Mouse (Mus musculus): Measurements from ENCODE around the gene Gm11555. TPM values are rescaled to one million over a fixed set of nuclear protein-coding genes. Genes with fewer than 3 reads are reported as not detected.

Gm11555 gene
- polyA plus RNA-seq (2012; rRNA removed; ENCODE audit: low replicate concordance): not detected in 2 replicates

GRCm38 (mm10) chr11:99650136-99650535, at the start of gene Gm11555:
TSS of gene Gm11555 (minus strand) at chr11:99650236.

DNA sequence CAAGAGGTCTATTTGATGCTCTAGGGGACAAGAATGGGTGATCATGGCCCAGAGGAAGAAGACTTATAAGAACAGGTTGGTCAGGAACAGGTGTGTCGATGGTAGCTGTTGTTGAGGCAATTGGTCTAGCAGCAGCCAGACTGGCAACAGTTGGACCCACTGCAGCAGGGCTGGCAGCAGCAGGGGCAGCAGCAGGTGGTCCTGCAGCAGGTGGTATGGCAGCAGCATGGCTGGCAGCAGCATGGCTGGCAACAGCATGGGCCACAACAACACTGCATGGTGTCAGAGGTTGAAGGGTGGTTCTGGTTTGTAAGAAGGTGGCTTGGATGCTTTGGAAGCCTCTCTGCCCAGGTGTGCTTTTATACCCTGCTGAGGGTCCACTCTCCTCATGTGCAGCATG, 40.4 kb upstream of the Gm11555 start, which contains the start of gene Gm14190:
Gene Gm14190 (minus strand): TSS at position 278 of the 400 bp plus-strand sequence.

GRCm38 (mm10) chr11:99665860-99666259, 15.8 kb upstream of the Gm11555 start, which contains the start of gene Krtap4-6:
TSS of gene Krtap4-6 (minus strand) at chr11:99665960.

DNA sequence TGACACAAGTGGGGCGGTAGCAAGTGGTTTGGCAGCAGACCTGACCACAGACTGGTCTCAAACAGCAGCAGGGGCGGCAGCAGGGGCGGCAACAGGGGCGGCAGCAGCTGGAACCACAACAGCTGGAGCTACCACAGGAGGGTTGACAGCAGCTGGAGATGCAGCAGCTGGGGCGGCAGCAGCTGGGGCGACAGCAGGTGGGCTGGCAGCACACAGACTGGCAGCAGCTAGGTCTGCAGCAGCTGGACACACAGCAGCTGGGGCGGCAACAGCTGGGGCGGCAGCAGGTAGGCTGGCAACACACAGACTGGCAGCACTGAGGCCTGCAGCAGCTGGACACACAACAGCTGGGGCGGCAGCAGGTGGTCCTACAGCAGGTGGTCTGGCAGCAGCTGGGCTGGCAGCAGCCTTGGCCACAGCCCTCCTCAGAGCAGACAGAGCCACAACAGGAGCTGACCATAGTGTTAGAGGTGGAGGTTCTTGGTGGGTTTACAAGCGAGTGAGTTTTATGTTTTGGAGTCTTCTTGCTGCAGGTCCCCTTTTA, 8.5 kb upstream of the Gm11555 start, which contains the start of gene Gm11563:
Gene Gm11563 (minus strand): TSS at position 494 of the 544 bp plus-strand sequence.

GRCm38 (mm10) chr11:99643635-99644139, 6.3 kb downstream of the Gm11555 start, which contains the start of gene Krtap4-7:
TSS of gene Krtap4-7 (minus strand) at chr11:99644089.

GRCm38 (mm10) chr11:99634653-99635134, 15.3 kb downstream of the Gm11555 start, which contains the start of gene Krtap4-2:
TSS of gene Krtap4-2 (minus strand) at chr11:99635084.

GRCm38 (mm10) chr11:99628138-99628537, 21.9 kb downstream of the Gm11555 start, which contains the start of gene Krtap4-1:
TSS of gene Krtap4-1 (minus strand) at chr11:99628238.

GRCm38 (mm10) chr11:99620335-99620734, 29.7 kb downstream of the Gm11555 start, which contains the start of gene Gm11562:
TSS of gene Gm11562 (minus strand) at chr11:99620435.

DNA sequence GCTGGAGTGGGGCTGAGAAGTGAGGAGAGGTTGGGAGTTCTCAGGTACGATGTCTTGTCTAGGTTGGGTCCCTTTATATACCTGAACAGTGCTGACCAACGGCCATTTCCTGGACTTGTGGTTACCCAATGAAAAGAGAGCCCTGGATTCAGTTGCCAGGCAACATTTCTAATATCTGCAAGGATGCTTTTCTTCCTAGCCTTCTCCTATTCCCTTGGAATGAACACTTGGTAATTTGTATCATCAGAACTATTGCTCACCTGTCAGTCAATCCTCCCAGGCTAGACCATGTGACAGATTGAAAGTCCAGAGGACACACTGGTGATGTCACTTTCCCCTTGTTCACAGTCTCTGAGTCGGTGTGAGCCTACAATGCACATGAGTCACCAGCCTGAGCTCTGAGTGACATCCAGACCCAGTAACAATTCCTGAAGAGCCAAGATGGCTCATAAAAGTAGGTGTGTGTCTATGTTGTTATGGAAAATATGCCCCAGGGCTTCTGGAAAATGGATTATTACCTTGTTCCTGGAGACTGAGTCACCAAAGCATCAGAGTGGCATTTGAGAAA, 35.2 kb downstream of the Gm11555 start, which contains the start of gene Krtap2-4:
Gene Krtap2-4 (minus strand): TSS at position 51 of the 568 bp plus-strand sequence.

DNA sequence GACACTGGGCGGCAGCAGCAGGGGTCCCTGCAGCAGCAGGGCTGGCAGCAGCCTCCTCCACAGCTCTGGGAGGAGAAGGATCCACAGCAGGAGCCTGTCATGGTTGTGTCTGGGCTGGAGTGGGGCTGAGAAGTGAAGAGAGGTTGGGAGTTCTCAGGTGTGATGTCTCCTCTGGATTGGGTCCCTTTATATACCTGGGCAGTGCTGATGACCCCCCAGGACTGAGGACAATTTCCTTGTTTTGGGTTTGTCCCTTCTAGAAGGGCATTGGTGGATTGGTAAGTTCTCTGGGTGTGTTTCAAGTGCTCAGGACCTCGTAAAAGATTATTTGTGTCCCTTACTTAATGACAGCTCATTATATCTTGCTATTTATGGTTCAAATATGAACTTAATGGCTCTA, 39.9 kb downstream of the Gm11555 start, which contains the start of gene Gm11937:
Gene Gm11937 (minus strand): TSS at position 101 of the 400 bp plus-strand sequence.

GRCm38 (mm10) chr11:99603208-99603607, 46.8 kb downstream of the Gm11555 start, which contains the start of gene Gm11938:
TSS of gene Gm11938 (minus strand) at chr11:99603308.

Other genes starting within 250 kb of the Gm11555 start
- gene Krt12, start 228.0 kb downstream of the Gm11555 start, polyA plus RNA-seq (2012; rRNA removed; ENCODE audit: low replicate concordance): 0.48 TPM in 1 of 2 replicates, not detected in the other
- gene Krt20, start 212.1 kb downstream of the Gm11555 start, polyA plus RNA-seq (2012; rRNA removed; ENCODE audit: low replicate concordance): 0.21 and 0.69 TPM in 2 replicates
- 7.2 TPM in 1 of 2 replicates, not detected in the other for gene Krt23, start 157.1 kb downstream of the Gm11555 start, polyA plus RNA-seq (2012; rRNA removed; ENCODE audit: low replicate concordance)
- 0.33 TPM in 1 of 2 replicates, not detected in the other for gene Krt39, start 128.9 kb downstream of the Gm11555 start, polyA plus RNA-seq (2012; rRNA removed; ENCODE audit: low replicate concordance)
- gene Krt40, start 107.1 kb downstream of the Gm11555 start, polyA plus RNA-seq (2012; rRNA removed; ENCODE audit: low replicate concordance): not detected in 2 replicates
- not detected in 2 replicates for gene Krtap3-3, start 99.4 kb downstream of the Gm11555 start, polyA plus RNA-seq (2012; rRNA removed; ENCODE audit: low replicate concordance)
- not detected in 2 replicates for gene Krtap3-2, start 93.4 kb downstream of the Gm11555 start, polyA plus RNA-seq (2012; rRNA removed; ENCODE audit: low replicate concordance)
- gene Gm11939, start 90.8 kb downstream of the Gm11555 start, polyA plus RNA-seq (2012; rRNA removed; ENCODE audit: low replicate concordance): not detected in 2 replicates
- gene Krtap3-1, start 83.6 kb downstream of the Gm11555 start, polyA plus RNA-seq (2012; rRNA removed; ENCODE audit: low replicate concordance): not detected in 2 replicates
- not detected in 2 replicates for gene Krtap1-5, start 69.2 kb downstream of the Gm11555 start, polyA plus RNA-seq (2012; rRNA removed; ENCODE audit: low replicate concordance)
- not detected in 2 replicates for gene Krtap1-4, start 66.6 kb downstream of the Gm11555 start, polyA plus RNA-seq (2012; rRNA removed; ENCODE audit: low replicate concordance)
- not detected in 2 replicates for gene Krtap1-3, start 58.9 kb downstream of the Gm11555 start, polyA plus RNA-seq (2012; rRNA removed; ENCODE audit: low replicate concordance)
- not detected in 2 replicates for gene Krtap9-3, start 52.1 kb downstream of the Gm11555 start, polyA plus RNA-seq (2012; rRNA removed; ENCODE audit: low replicate concordance)
- not detected in 2 replicates for gene Gm11938, start 46.9 kb downstream of the Gm11555 start, polyA plus RNA-seq (2012; rRNA removed; ENCODE audit: low replicate concordance)
- gene Gm11937, start 40.0 kb downstream of the Gm11555 start, polyA plus RNA-seq (2012; rRNA removed; ENCODE audit: low replicate concordance): not detected in 2 replicates
- not detected in 2 replicates for gene Krtap2-4, start 35.4 kb downstream of the Gm11555 start, polyA plus RNA-seq (2012; rRNA removed; ENCODE audit: low replicate concordance)
- not detected in 2 replicates for gene Gm11562, start 29.8 kb downstream of the Gm11555 start, polyA plus RNA-seq (2012; rRNA removed; ENCODE audit: low replicate concordance)
- not detected in 2 replicates for gene Krtap4-1, start 22.0 kb downstream of the Gm11555 start, polyA plus RNA-seq (2012; rRNA removed; ENCODE audit: low replicate concordance)
- gene Krtap4-2, start 15.2 kb downstream of the Gm11555 start, polyA plus RNA-seq (2012; rRNA removed; ENCODE audit: low replicate concordance): not detected in 2 replicates
- not detected in 2 replicates for gene Krtap4-7, start 6.1 kb downstream of the Gm11555 start, polyA plus RNA-seq (2012; rRNA removed; ENCODE audit: low replicate concordance)
- not detected in 2 replicates for gene Gm11563, start 8.7 kb upstream of the Gm11555 start, polyA plus RNA-seq (2012; rRNA removed; ENCODE audit: low replicate concordance)
- not detected in 2 replicates for gene Krtap4-6, start 15.7 kb upstream of the Gm11555 start, polyA plus RNA-seq (2012; rRNA removed; ENCODE audit: low replicate concordance)
- gene Gm14190, start 40.5 kb upstream of the Gm11555 start, polyA plus RNA-seq (2012; rRNA removed; ENCODE audit: low replicate concordance): not detected in 2 replicates
- gene Gm14180, start 84.1 kb upstream of the Gm11555 start, polyA plus RNA-seq (2012; rRNA removed; ENCODE audit: low replicate concordance): not detected in 2 replicates
- not detected in 2 replicates for gene Gm11595, start 122.7 kb upstream of the Gm11555 start, polyA plus RNA-seq (2012; rRNA removed; ENCODE audit: low replicate concordance)
- not detected in 2 replicates for gene Krtap4-8, start 130.5 kb upstream of the Gm11555 start, polyA plus RNA-seq (2012; rRNA removed; ENCODE audit: low replicate concordance)
- not detected in 2 replicates for gene Krtap4-9, start 135.0 kb upstream of the Gm11555 start, polyA plus RNA-seq (2012; rRNA removed; ENCODE audit: low replicate concordance)
- not detected in 2 replicates for gene Gm11596, start 143.2 kb upstream of the Gm11555 start, polyA plus RNA-seq (2012; rRNA removed; ENCODE audit: low replicate concordance)
- not detected in 2 replicates for gene Gm11569, start 148.7 kb upstream of the Gm11555 start, polyA plus RNA-seq (2012; rRNA removed; ENCODE audit: low replicate concordance)
- not detected in 2 replicates for gene Gm11554, start 154.2 kb upstream of the Gm11555 start, polyA plus RNA-seq (2012; rRNA removed; ENCODE audit: low replicate concordance)
- gene Krtap4-13, start 159.7 kb upstream of the Gm11555 start, polyA plus RNA-seq (2012; rRNA removed; ENCODE audit: low replicate concordance): not detected in 2 replicates
- gene Gm11564, start 165.4 kb upstream of the Gm11555 start, polyA plus RNA-seq (2012; rRNA removed; ENCODE audit: low replicate concordance): not detected in 2 replicates
- gene 2300003K06Rik, start 187.8 kb upstream of the Gm11555 start, polyA plus RNA-seq (2012; rRNA removed; ENCODE audit: low replicate concordance): not detected in 2 replicates
- not detected in 2 replicates for gene Krtap4-16, start 201.4 kb upstream of the Gm11555 start, polyA plus RNA-seq (2012; rRNA removed; ENCODE audit: low replicate concordance)
- gene Gm11568, start 207.7 kb upstream of the Gm11555 start, polyA plus RNA-seq (2012; rRNA removed; ENCODE audit: low replicate concordance): not detected in 2 replicates
- gene Gm11559, start 214.2 kb upstream of the Gm11555 start, polyA plus RNA-seq (2012; rRNA removed; ENCODE audit: low replicate concordance): not detected in 2 replicates
- not detected in 2 replicates for gene Krtap9-1, start 223.2 kb upstream of the Gm11555 start, polyA plus RNA-seq (2012; rRNA removed; ENCODE audit: low replicate concordance)
- gene Gm11567, start 229.0 kb upstream of the Gm11555 start, polyA plus RNA-seq (2012; rRNA removed; ENCODE audit: low replicate concordance): not detected in 2 replicates

Measured in subcutaneous adipose tissue, adult 2 months (tissue).